Mouse (Mus musculus) right cerebral cortex, postnatal 14 days (tissue): ENCODE results near the gene Ccdc172.

Experiments used
- DNase-seq: peaks from one replicate; pipeline ENCODE4 v3.0.0; 2022

Ccdc172 gene

DNA sequence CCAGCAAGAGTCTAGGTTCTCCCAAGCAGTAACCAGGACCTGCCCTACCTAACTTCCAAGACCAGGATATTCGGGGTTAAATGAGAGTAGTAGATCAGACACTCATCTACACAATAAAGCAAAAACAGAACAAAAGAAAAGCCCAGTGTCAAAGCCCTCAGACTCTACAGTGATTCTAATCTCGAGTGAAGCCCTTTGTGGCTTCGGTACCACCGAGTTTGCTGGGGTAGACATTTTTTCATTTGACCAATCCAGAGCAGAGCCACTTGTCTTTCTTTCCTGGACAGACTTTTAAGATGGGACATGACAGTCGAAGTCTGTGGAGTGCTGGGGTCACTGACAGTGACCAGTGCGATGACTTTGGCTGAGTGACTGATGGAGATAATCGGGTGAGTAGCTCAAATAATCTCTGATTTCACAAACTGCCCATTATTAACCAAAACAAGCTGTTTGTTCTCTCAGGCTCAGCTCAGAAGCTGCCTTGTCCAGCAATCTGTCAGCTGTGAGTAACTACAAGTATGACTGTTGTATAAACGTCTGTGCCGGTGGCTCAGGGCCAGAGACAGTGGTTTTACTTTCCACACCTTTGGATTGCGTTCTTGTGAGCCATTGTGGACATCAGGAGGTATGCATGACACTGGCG, 60.8 kb downstream of the Ccdc172 start:
- no peak for DNase-seq

DNA sequence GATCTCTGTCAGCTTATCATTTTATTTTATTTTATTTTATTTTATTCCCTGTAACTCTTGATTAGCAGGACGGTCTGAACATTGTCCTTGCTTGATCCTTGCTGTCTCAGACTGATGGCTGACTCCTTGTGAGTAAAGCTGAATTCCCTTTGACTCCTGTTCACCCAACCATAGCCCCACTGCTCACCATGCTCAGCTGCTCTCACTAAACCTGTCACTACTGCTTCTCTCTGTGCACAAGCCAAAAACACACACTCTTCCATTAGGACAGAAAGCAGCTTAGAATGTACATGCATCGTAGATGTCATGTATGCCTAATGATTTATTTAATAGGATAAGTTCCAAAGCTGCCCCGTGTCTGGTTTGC, 61.3 kb downstream of the Ccdc172 start:
- no peak for DNase-seq

DNA sequence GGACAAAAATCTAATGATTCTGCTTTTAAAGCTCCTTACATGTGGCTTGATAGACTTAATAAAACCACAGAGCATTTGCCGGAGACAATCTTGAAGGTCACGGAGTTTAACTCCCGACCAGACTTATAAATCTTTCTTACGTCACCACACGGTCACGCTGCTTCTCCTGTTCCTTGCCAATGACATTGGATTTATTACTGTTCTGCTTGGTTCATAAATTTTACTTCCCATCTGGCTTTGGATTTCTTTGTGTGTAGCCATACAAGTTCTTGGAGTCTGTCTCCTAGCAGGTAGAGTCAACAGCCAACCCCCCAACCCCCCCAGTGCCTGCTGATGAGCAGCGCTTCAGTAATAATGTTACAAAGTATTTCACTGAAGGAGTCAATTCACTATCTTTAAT, 70.2 kb downstream of the Ccdc172 start:
- DNase-seq = no peak

DNA sequence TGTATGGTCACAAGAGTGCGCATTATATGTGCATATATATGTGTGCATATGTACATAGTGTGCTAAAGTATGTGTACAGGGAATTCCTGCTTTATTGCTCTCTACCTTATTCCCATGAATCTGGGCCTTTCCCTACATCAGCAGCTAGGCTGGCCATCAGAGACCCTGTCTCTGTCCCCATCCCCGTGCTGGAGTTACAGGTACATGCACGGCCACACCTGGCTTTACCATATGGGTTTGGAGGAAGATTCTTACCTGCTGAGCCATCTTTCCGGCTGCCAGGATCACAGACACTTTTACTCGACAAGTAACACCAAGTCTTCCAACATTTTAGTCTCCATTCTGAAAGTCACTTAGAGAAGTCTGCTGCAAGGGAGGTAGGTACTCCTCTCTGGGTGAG, 71.2 kb downstream of the Ccdc172 start:
- no peak for DNase-seq

DNA sequence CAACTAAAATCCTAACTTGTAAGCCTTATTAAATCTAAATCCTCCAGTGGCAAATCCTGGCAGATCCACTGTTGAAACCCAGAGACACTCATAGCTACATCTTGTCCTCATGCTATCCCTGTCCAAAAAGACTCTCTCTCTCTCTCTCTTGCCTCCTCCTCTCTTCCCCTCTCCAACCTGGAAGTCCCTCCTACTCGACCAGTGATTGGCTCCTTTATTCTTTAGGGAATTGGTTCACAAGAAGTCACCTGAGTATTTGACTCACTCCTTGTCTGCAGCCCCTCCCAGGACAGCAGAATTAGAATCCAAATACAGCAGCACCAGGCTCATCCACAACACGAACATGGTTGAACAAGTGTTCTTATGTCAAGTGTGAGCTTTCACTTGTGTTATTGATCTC, 74.3 kb downstream of the Ccdc172 start:
- DNase-seq = no peak

DNA sequence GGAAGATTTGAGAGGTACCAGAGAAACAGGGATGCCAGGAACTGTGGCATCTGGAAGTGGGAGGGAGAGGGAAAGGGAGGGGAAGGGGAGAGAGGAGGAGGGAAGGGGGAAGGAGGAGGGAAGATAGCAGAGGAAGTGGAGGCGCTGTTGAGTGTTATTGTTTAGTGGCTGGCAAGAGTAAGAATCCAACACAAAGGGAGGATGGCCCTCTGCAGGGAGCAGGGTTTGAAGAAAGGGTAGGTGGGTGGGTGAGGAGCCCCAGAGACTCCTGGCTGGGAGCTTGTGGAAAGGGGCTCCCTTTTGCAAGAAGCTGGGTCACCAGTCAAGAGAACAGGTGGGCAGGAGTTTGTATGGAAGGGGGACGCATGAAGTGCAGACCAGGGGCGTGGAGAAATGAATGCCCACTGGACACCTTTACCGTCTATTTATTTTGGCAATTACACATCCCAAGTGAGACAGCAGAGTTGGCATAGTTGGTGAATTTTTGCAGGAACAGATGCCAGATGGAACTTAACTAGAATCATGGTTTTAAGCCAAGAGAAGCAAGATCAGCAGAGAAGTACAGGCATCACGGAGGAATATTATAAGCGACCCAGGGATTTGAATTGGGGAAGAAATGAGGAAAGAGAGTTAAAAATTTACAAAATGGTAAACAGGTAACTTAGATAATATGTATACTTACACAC, 78.6 kb downstream of the Ccdc172 start:
- no peak for DNase-seq

DNA sequence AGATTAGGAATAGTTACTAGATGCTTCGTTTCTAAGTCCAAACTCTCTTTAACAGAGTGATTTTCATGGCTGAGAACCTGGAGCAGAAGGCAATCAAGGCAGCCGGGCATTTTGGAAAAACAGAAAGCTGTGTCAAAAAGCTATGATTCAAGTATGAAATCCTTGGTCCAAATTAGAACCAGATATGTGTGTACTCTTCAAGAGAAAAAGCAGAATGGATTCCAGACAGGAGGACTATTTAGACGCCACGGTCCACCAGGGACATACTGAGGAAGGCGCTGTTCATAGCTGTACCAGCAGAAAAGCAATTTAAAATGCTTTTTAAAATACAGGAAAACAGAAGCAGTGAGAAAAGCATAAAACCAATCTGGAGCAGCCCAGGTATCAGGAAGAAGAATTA, 88.6 kb downstream of the Ccdc172 start:
- no peak for DNase-seq
